Mouse (Mus musculus) T-helper 2 cell (primary cell): ENCODE measurements around the gene Nt5c1a.
"Not testable (repeated sequence)": the region's sequence is repeated elsewhere in the genome, so short reads cannot be mapped to it uniquely, and the experiment has no call there.

Experiments
- in situ Hi-C: fragments of 300-600 bp; cut with MboI, MseI; formaldehyde crosslinking; loops from one replicate; pipeline ENCODE4 v1.15.1; 2025; ENCODE audit warnings: high pct_unique_total_duplicates

Nt5c1a gene

DNA sequence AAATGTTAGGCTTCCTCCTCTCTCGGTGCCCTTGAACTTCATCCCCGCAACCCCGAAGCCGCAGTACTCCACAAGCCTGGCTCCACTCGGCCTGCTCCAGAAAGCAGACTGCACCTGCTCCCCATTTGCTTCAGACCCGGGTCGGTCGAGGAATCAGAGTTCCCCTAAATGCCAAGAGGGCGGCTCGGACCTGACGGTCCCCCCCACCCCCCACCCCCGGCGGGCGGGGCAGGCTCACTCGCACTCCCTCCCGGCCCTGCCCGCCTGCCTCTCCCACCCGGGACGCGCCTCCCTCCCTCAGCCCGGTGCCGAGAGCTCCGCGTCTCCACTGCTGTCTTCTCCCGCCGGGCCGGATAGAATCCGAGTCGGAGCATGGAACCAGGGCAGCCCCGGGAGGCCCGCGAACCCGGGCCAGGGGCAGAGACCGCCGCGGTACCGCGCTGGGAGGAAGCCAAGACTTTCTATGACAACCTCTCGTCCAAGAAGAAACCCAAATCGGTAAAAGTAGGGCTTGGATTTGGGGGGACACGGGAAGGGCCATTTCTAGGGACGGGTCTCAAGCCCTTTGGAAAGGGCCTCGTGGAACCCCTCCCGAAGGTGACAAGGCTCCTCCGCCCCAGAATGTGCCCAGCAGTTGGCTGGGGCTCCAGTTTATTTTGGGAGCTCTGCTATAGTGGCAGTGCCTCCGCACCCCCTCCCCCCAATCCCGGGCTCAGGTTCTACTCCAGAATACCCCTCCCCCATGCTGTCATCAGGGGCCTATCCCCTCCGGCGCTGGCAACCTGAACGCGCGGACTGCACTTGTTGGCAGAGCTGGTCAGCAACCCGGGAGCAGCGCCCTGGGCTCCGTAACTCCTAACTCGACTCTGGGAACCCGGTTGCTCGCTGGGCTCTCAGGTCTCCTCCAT, at the start of gene Nt5c1a:
Gene Nt5c1a (plus strand): TSS at position 319 of the 908 bp plus-strand sequence.
- in situ Hi-C loops = no loop called here

DNA sequence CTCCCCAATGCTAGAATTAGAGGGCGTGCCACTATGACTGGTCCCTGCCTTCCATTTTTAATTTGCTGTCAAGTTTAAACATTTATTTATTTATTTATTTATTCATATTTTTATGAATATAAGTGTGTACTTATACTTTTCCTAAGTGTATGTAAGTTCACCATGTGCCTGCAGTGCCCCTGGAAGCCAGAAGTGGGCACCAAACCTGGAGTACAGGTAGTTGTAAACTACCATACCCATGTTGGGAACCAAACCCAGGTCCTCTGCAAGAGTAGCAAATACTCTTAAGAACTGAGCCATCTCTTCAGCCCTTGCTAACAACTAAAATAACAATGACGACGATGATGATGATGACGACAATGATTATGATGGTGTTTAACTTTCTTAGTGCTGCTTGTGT, 49.3 kb upstream of the Nt5c1a start:
- in situ Hi-C loops = no loop called here

DNA sequence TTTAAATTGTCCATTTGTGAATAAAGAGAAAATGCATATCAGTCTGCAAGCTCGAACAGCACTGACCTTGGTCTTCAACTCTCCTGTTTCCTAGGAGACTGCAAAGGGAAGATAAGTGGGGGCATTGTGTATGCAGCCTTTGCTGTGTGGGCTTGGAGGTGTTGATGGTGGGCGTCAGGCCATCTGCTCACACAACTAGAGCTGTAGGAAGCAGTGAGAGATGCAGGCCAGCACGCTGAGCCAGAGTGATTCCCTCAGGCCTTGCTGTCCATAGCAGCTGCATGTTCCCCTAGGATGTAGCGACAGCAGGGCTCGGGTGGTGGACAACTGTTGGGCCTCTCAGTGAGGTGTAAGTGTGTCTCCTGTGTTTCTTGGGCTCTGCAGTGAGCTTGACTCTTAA, 48.3 kb upstream of the Nt5c1a start:
- in situ Hi-C loops = no loop called here

DNA sequence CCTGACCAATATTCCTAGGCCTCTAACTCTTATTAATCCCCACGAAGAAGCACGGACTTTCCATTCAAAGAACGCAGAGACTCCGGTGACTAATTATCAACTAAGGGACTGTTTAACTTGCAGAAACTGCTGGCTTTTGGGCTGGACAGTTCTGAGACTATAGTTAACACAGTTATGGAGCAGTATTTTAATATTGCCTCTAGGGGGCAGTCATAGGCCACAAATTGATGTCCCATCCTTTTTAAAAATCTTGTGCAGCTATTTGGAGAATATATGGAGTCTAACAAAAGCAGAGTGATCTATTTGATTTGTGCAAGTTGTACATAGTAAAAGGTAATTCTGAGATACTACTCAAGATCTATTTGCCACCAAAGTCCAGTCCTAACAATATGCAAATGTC, 46.3 kb upstream of the Nt5c1a start:
- in situ Hi-C loops = loop anchor here (5.0 kb wide), 1 partner anchor 102 kb away; no protein-coding TSS in a partner anchor

DNA sequence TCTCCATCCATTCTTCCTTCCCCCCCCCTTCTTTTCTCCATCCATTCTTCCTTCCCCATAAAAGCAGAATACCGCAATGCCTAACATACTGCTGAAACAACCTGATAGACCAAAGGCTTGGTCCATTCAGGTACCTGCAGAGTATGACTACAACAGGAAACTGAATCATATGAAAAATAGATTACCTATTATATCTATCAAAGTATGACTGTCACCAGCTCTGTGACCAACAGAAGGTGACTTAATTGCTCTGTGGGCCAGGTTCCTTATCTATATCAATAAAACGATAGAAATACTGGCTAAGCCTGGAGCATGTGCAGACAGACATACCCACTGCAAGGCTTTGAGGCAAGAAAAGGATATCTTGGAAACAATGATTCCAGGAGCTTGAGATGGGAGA, 45.9 kb upstream of the Nt5c1a start:
- in situ Hi-C loops = loop anchor here (5.0 kb wide), 1 partner anchor 102 kb away; no protein-coding TSS in a partner anchor

DNA sequence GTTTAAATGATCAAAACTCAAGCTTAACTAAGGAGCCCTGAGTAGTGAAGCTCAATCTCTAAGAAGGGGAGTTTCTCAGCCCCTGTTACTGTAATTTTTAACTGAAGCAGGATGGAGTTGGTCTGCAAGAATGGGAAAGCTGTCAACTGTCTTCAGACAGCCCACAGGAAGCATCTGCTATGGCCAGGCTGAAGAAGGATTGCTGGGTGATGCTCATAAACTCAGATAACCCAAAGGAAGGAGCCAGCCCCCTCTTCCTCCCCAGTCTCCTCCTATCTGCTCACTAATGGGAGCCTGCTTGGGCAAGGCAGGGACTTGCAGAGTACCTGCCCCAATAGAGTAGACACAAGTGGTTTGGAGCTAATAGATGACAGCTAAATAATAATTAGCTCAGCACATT, 45.5 kb upstream of the Nt5c1a start:
- in situ Hi-C loops = loop anchor here (5.0 kb wide), 1 partner anchor 101 kb away; no protein-coding TSS in a partner anchor

- in situ Hi-C loops = no loop called here
Observed at GRCm38 (mm10) chr4:123160571-123160970, 40.7 kb upstream of the Nt5c1a start.

DNA sequence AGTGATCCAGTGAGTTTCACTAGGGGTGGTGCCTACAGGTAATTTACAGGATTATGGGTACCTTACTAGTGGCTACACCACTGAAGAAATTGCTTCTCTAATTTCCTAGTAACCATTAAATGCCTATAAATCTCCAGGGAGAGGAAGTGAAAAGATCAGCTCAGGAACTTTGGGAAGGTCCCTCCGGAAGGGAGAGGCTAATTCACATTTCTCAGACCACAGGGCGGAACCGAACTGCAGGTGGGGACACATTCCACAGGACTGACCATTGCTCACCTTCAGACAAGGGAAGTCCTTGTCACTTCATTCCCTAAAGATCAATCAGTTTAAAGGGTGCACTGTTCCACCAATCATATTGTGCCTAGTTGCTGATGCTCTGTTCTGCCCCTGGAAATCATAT, 40.1 kb upstream of the Nt5c1a start:
- in situ Hi-C loops = not testable (repeated sequence)

GRCm38 (mm10) chr4:123162305-123162917, 38.9 kb upstream of the Nt5c1a start:
- in situ Hi-C loops = no loop called here

DNA sequence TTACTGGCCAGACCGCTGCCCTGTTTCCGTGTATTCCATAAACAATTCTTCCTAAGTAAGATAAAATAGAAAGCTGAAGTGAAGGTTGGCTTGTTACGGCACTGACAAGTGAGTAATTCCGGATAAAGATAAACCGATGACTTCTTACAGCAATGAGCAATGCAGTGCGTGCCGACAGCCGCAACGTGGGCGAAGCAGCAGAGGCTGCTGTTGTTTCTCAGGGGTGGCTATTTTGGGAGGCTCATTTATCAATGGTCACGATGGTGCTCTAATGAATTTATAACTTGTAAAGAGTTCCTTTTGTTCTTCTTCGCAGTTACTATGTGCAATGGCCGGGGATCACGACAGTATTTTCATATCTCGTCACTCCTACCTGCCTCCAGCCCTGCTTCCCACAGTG, 37.1 kb upstream of the Nt5c1a start:
- in situ Hi-C loops = no loop called here

DNA sequence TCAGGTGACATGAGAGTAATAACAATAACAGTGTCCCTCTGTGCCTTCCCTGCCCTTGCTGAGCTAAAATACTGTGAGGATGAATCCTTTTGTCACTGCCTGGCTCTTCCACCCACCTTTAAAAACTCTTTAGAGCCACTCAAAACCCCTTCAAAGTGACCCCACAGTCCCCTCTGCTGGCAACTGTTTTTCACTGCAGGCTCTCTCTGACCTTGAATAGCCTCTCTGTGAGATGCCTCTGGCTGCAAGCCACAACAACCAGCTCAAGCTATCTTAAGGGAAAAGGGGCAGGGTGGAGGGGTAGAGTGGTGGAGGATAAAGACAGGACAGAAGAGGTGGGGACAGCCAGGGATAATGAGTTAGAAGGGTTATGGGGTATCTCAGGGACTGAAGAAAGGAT, 29.5 kb upstream of the Nt5c1a start:
- in situ Hi-C loops = no loop called here

DNA sequence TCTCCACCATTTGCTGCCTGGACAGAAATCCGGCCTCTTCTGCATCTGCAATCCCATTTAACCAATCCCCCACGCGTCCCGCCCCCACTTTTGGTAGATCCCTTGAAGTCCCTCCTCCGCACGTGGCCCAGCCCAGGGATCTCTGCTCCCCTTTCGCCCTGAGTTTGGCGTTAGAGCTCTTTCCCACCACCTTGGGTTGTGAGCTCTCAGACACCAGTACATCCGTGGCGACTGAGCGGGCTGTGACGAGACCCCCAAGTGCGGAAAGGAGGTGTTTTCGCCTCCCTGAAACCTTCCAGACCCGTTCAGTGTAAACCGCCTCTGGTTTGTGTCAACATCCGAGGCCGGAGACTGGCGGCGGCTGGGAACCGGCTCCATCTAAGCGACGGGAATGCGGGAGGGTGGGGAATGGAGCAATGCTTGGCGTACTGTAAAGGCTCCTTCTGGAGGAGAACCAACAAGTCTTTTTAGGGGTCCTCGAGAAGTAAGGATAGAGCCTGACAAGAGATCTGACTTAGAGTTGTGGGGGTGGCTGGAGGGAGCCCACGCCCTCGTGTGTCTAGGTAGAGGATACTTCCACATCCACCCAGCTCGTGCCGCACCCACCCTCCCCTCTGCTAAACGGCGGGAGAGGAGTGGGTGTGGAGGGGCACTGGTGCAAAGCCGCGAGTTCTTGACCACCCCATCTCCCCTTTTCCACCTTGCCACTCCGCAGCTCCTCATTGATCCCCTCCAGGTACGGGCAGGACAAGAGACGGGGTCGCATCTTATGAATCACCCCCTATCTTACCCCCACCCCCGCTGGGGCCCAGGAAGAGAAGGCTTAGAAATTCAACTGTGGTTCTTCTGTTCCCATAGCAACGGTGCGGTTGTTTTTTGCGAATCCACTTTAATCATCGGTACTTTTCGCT, 18.7 kb upstream of the Nt5c1a start, which contains the start of gene Hpcal4:
Gene Hpcal4 (plus strand): TSS at position 900 of the 911 bp plus-strand sequence.
- in situ Hi-C loops = no loop called here

DNA sequence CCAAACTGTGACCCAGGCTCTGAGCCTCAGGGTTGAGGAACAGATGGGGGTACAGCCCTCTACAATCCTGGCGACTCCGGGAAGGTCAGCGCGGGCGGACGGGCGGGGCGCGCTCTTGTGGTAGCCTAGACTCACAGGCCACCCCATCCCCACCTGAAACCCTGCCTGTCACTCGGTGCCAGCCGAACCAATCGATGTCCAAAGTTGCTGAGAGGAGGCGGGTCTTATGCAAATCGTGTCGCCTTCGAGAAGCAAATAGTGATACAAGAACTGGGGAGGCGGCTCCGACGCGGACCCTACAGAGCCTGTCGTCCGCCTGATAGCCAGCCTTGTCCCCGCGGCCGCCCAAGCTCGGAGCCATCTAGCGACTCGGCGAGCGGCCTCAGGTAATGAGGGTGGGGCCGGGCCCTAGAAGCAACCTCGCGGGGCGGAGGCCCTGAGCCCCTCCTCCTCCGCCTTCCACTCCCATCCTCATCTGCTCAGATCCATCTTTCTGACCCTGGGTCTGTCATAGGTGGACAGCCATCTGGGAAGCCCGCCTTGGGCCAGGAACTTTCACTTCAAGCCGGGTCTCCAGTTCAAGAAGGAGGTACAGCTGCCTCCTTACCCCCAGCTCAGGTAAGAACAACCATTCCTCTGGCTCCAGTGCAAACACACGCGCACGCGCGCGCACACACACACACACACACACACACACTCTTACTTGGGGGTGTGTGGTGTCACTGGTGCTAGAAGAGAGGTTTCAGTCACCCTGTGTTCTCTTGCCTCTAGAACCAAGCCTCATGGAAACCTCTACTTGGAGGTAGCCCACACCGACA, 17.9 kb upstream of the Nt5c1a start:
- in situ Hi-C loops = no loop called here

GRCm38 (mm10) chr4:123184816-123185215, 16.5 kb upstream of the Nt5c1a start:
- in situ Hi-C loops = no loop called here

- in situ Hi-C loops = no loop called here
Observed at GRCm38 (mm10) chr4:123192336-123192735, 9.0 kb upstream of the Nt5c1a start.

- in situ Hi-C loops = no loop called here
Observed at GRCm38 (mm10) chr4:123193791-123194190, 7.5 kb upstream of the Nt5c1a start.

DNA sequence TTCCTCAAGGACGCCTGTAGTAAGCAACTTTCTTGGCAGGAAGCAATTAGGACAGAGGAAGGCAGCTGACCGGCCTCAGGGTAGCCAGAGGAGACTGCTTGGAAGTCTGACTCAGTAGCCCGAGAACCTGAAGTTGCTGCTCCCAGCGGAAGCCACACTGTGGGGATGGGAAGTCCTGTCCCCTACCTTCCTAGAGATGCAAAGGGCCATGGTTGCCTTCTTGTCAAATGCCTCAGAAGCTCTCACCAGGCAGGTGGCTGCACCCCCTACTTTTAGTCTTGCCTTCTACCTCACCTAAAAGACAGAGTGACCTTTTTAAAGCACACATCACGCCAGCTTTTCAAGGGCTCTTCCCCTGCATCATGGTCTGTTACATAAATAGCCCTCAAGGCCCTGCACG, 4.6 kb upstream of the Nt5c1a start:
- in situ Hi-C loops = no loop called here

- in situ Hi-C loops = no loop called here
Observed at GRCm38 (mm10) chr4:123200771-123201185, 526 bp upstream of the Nt5c1a start.

GRCm38 (mm10) chr4:123202094-123202420, 753 bp downstream of the Nt5c1a start:
- in situ Hi-C loops = no loop called here

- in situ Hi-C loops = no loop called here
Observed at GRCm38 (mm10) chr4:123207337-123207736, 6.0 kb downstream of the Nt5c1a start.

DNA sequence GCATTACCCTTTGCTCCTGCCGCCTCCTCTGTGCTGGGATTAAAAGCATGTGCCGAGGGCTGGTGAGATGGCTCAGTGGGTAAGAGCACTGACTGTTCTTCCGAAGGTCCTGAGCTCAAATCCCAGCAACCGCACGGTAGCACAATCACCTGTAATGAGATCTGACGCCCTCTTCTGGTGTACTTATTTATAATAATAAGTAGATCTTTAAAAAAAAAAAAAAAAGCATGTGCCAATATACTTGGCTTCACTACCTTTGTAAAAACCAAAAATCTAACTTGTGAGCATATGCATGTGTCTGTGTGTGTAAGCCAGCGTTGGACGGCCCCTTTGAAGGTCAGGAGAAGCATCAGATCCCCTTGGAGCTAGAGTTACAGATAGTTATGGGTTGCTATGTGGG, 9.7 kb downstream of the Nt5c1a start:
- in situ Hi-C loops = no loop called here
